Mouse (Mus musculus) cortical plate, adult 2 months (tissue): ENCODE data around the gene Gm49354.

Source experiments
- CTCF ChIP-seq: fragments of 200-500 bp; IDR thresholded peaks from 2 replicates; pipeline ENCODE4 v1.5.1; 2011; ENCODE audit warnings: mild to moderate bottlenecking, control low read depth, low read length; ENCODE audit not compliant: insufficient read depth; ENCODE audit errors: extremely low read depth
- POLR2A ChIP-seq: fragments of 200-500 bp; IDR thresholded peaks from 2 replicates; pipeline ENCODE4 v1.6.1; 2011; ENCODE audit warnings: mild to moderate bottlenecking, low read length, control low read depth; ENCODE audit not compliant: insufficient read depth; ENCODE audit errors: extremely low read depth

- TF ChIP-seq CTCF (no peak), POLR2A (no peak)
Observed at GRCm38 (mm10) chr13:59726139-59726867, 55.7 kb downstream of the Gm49354 start.
